Mouse (Mus musculus) kidney, adult 10 weeks (tissue): Measurements from ENCODE around the gene Gars. TPM values are rescaled to one million over a fixed set of nuclear protein-coding genes. Genes with fewer than 3 reads are reported as not detected.

Experiments used
- polyA plus RNA-seq: library from polyadenylated mRNA; stranded (reverse); fragments of 350-450 nt; fragmentation: Illumina TruSeq; extraction: RNeasy Lipid Tissue Mini Kit (QIAGEN cat#74804); gene quantifications from one replicate; pipeline ENCODE4 v1.2.3, GENCODE M21; 2014; ENCODE audit warnings: low read depth, low replicate concordance

Gars gene
- 94.5 TPM for polyA plus RNA-seq

DNA sequence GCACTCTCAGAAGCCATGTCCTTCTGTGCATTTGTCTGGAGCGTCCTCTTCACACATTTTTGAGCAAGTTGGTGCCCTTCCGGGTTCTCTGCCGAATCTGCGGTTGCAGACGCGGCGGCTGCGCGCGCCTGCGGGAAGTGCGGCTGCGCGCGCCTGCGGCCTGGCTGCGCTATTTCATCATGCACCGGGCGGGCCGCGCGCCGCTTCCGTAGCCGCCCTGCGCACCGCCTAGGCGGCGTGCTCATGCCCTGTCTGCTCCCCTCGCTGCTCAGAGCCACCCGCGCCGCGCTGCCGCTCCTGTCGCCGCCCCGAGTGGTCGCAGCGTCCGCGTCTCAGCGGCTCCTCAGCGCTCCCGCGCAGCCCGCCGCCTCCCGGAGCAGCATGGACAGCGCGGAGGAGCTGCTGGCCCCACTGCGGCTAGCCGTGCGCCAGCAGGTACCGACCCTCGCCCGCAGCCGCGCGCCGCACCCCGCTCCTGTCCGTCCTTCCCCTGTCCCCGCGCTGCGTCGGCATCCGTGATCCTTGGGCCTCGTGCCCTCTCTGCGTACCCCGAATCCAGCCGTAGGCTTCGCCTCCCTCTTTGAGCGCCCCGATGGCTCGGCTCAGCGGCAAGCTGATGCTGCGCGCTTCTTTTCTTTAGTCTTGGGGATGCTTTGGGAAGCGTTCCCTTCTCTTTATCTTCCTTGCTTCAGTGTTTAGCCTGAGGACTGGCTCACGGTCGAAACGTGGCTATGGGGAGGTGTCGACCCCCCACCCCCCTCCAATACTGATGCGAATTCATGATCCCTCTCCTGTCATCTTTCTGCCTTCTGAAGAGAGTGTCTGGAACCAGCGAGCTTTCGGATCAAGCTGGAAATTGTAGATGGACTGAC lies at the start of gene Gars:
Gene Gars (plus strand): TSS at position 209 of the 872 bp plus-strand sequence.

DNA sequence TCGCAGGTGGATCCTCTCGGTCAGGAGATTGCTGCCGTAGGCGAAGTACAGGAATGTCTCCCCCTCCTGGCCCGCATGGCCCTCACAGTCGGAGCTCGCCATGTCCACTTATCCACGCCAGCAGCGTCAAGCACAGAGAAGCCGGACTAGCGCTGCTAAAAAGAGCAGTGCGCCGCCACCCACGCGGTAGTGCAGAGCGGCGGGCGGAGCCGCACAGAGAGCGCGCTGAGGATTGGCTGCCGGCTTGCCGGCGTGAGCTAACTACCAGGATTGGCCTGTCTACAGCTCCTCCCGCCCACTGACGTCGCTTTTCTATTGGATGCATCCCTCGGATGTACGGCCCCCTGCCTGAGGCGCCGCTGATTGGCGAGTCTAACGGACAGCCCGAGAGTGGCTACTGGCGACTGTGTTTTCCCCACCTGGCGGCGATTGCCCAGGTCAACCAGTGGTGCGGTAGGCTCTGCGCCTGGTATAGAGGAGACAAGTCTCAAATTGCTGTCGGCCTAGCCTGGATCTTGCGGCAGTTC lies 45.0 kb upstream of the Gars start, which contains the start of gene Ggct:
Gene Ggct (minus strand): TSS at position 217 of the 527 bp plus-strand sequence.

Other genes with a start within 250 kb of the Gars start
- 130 TPM for gene Znrf2, start 221.1 kb upstream of the Gars start, polyA plus RNA-seq
- gene Nod1, start 65.4 kb upstream of the Gars start, polyA plus RNA-seq, result 6.2 TPM
- gene Ggct, start 45.1 kb upstream of the Gars start, polyA plus RNA-seq, result 165 TPM
- gene Crhr2, start 95.0 kb downstream of the Gars start, polyA plus RNA-seq, result not detected
- gene Inmt, start 137.0 kb downstream of the Gars start, polyA plus RNA-seq, result 58.6 TPM
- 4.6 TPM for gene Mindy4, start 165.4 kb downstream of the Gars start, polyA plus RNA-seq